11 mouse cellular contexts compared by ENCODE assay signal in the genomic region with DNA sequence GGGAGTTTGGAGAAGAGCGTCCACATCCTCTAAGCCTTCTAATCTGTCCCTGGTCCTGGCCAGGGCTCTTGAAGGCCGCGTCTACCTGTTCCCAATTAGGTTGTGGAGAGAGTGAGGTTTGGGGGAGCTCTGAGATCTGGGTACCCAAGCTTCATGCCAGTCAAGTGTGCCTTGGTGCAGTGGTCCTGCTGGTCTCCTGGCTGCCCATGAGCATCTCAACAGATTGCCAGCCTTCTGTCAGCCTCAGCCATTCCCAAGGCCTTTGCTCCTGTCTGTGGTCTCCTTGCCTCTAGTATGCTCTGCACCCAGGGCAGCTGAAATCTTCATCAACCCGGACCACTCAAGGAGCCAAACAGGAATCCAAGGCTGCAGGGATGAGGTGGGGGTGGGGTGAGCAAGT.
DNase-seq lines count a peak whose midpoint lies in the region; ATAC-seq lines count a peak whose summit lies in the region.
"Had no signal": no experiment of that assay in that cellular context is flagged by ENCODE, and none has a peak within 500 bp of the region (broad histone marks: within the 10 kb centered on the region; RNA-seq: fewer than 3 reads in every experiment).

No protein-coding gene starts in this region.

- no peak overlapping the region for H3K9ac ChIP-seq in hindbrain, embryonic 12.5 days
- no peak overlapping the region for H3K9ac ChIP-seq in embryonic facial prominence, embryonic 13.5 days
- H3K9ac ChIP-seq in limb, embryonic 13.5 days, result no peak overlapping the region
- H3K9ac ChIP-seq: heart, embryonic 12.5 days had no signal

- no peaks in the 10 kb centered on the region for H3K36me3 ChIP-seq in hindbrain, embryonic 10.5 days
- H3K36me3 ChIP-seq in hindbrain, embryonic 12.5 days, result no peaks in the 10 kb centered on the region
- no peaks in the 10 kb centered on the region for H3K36me3 ChIP-seq in megakaryocyte, embryonic 14.5 days (replicated peaks; ENCODE audit: low read length)
- H3K36me3 ChIP-seq in embryonic facial prominence, embryonic 13.5 days, result no peaks in the 10 kb centered on the region
- H3K36me3 ChIP-seq in limb, embryonic 13.5 days, result no peaks in the 10 kb centered on the region
- H3K36me3 ChIP-seq: heart, embryonic 12.5 days had no signal

- peaks cover 44% of the 10 kb centered on the region for H3K27me3 ChIP-seq in hindbrain, embryonic 10.5 days (ENCODE audit: insufficient read depth, poor library complexity, severe bottlenecking)
- H3K27me3 ChIP-seq in hindbrain, embryonic 12.5 days, result peaks cover 23% of the 10 kb centered on the region
- H3K27me3 ChIP-seq in megakaryocyte, embryonic 14.5 days (replicated peaks), result peaks cover 29% of the 10 kb centered on the region
- H3K27me3 ChIP-seq in embryonic facial prominence, embryonic 13.5 days, result peaks cover 20% of the 10 kb centered on the region
- H3K27me3 ChIP-seq in limb, embryonic 13.5 days, result peaks cover 19% of the 10 kb centered on the region

- DNase-seq in hindbrain, embryonic 10.5 days (ENCODE audit: low spot score), result no peak
- DNase-seq in thymus, postnatal 0 days (ENCODE audit: low spot score), result no peak
- DNase-seq: adrenal gland, postnatal 36 days; gastrocnemius, postnatal 36 days; kidney, adult 11 months had no signal

- no peaks in the 10 kb centered on the region for H3K9me3 ChIP-seq in hindbrain, embryonic 10.5 days
- no peaks in the 10 kb centered on the region for H3K9me3 ChIP-seq in hindbrain, embryonic 12.5 days (replicated peaks)
- H3K9me3 ChIP-seq in megakaryocyte, embryonic 14.5 days, result peaks cover 8% of the 10 kb centered on the region; the same call in 1 of the 2 replicates
- no peaks in the 10 kb centered on the region for H3K9me3 ChIP-seq in embryonic facial prominence, embryonic 13.5 days
- no peaks in the 10 kb centered on the region for H3K9me3 ChIP-seq in limb, embryonic 13.5 days
- H3K9me3 ChIP-seq: heart, embryonic 12.5 days had no signal

- no peak overlapping the region for H3K4me2 ChIP-seq in hindbrain, embryonic 12.5 days (replicated peaks)
- no peak overlapping the region for H3K4me2 ChIP-seq in embryonic facial prominence, embryonic 13.5 days
- H3K4me2 ChIP-seq in limb, embryonic 13.5 days (replicated peaks), result 0 out of 2 replicates have a peak overlapping the region, but pooled peaks have one; percentile 14
- H3K4me2 ChIP-seq: heart, embryonic 12.5 days had no signal

- no peak overlapping the region for H3K4me3 ChIP-seq in hindbrain, embryonic 10.5 days
- H3K4me3 ChIP-seq in hindbrain, embryonic 12.5 days, result no peak overlapping the region
- peak overlapping the region; percentile 85 for H3K4me3 ChIP-seq in megakaryocyte, embryonic 14.5 days (replicated peaks)
- no peak overlapping the region for H3K4me3 ChIP-seq in embryonic facial prominence, embryonic 13.5 days
- no peak overlapping the region for H3K4me3 ChIP-seq in limb, embryonic 13.5 days
- H3K4me3 ChIP-seq: heart, embryonic 12.5 days had no signal

- 68% methylated on average over 4 of the region's 4 CpGs for WGBS in hindbrain, embryonic 10.5 days
- 69% methylated on average over 4 of the region's 4 CpGs for WGBS in hindbrain, embryonic 12.5 days
- 45% methylated on average over 4 of the region's 4 CpGs for WGBS in embryonic facial prominence, embryonic 13.5 days
- WGBS in limb, embryonic 13.5 days, result 57% methylated on average over 4 of the region's 4 CpGs

- ATAC-seq in hindbrain, embryonic 12.5 days (ENCODE audit: low FRiP score), result no peak
- ATAC-seq in megakaryocyte, adult 5-6 weeks (ENCODE audit: poor library complexity, severe bottlenecking), result no peak
- no peak for ATAC-seq in embryonic facial prominence, embryonic 13.5 days (ENCODE audit: insufficient number of reproducible peaks, insufficient read depth, low FRiP score, low TSS enrichment, low read depth)
- ATAC-seq in limb, embryonic 13.5 days (ENCODE audit: low FRiP score, low read depth), result no peak

- peaks cover 41% of the 10 kb centered on the region for H3K4me1 ChIP-seq in hindbrain, embryonic 10.5 days (replicated peaks)
- peaks cover 24% of the 10 kb centered on the region for H3K4me1 ChIP-seq in hindbrain, embryonic 12.5 days
- peaks cover 75% of the 10 kb centered on the region for H3K4me1 ChIP-seq in megakaryocyte, embryonic 14.5 days
- H3K4me1 ChIP-seq in embryonic facial prominence, embryonic 13.5 days, result peaks cover 32% of the 10 kb centered on the region
- peaks cover 41% of the 10 kb centered on the region for H3K4me1 ChIP-seq in limb, embryonic 13.5 days

- peak overlapping the region; percentile 76 for H3K27ac ChIP-seq in hindbrain, embryonic 10.5 days
- H3K27ac ChIP-seq in hindbrain, embryonic 12.5 days, result no peak overlapping the region
- H3K27ac ChIP-seq in embryonic facial prominence, embryonic 13.5 days, result peak overlapping the region; percentile 58; the same call in 1 of the 2 replicates
- H3K27ac ChIP-seq in limb, embryonic 13.5 days, result peak overlapping the region; percentile 16; the same call in 1 of the 2 replicates
